Mouse (Mus musculus): ENCODE measurements around the gene Prph2.

Prph2 gene

GRCm38 (mm10) chr17:46920855-46921254 is 10.6 kb downstream of the Prph2 start:
- CTCF ChIA-PET: interaction anchor here (0.6 to 1.4 kb wide), 5 partner anchors 12 to 505 kb away, joined by 3 to 4 read pairs (median 4); no protein-coding TSS in a partner anchor

GRCm38 (mm10) chr17:46926192-46926591 is 15.9 kb downstream of the Prph2 start:
- ChIA-PET POLR2A (interaction anchor here in 3 of 4 experiments (0.6 to 2.4 kb wide), 11 partner anchors 12 to 211 kb away, joined by 3 to 9 read pairs (median 3); partner anchors contain the start of gene Tbcc (in 1 of the 3)), CTCF (interaction anchor here (0.5 to 1.7 kb wide), 10 partner anchors 15 to 1427 kb away, joined by 3 to 6 read pairs (median 4); partner anchors contain the start of gene Ptk7 (in 1 of the 4))

More at GRCm38 (mm10) chr17:46920855-46921254, 10.6 kb downstream of the Prph2 start:
- POLR2A ChIA-PET: interaction anchor here in 3 of 4 experiments (0.8 to 1.5 kb wide), 7 partner anchors 8 to 31 kb away, joined by 3 to 9 read pairs (median 3); partner anchors contain the start of gene Tbcc (in 2 of the 3)

GRCm38 (mm10) chr17:46926941-46927340 is 16.7 kb downstream of the Prph2 start:
- ChIA-PET CTCF (interaction anchor here in 2 of 4 experiments (0.6 to 1.7 kb wide), 5 partner anchors 18 to 643 kb away, joined by 3 to 6 read pairs (median 3); partner anchors contain the start of gene Ptk7 (in 1 of the 2)), POLR2A (interaction anchor here in 3 of 4 experiments (0.6 to 2.4 kb wide), 7 partner anchors 11 to 1575 kb away, joined by 3 to 9 read pairs (median 5); no protein-coding TSS in a partner anchor)

GRCm38 (mm10) chr17:46927781-46928180 is 17.5 kb downstream of the Prph2 start:
- ChIA-PET POLR2A (interaction anchor here in 2 of 4 experiments (0.6 to 1.6 kb wide), 6 partner anchors 10 to 283 kb away, joined by 3 to 5 read pairs (median 4); partner anchors contain the start of genes Prph2 (in 1 of the 2) and Tbcc (in 1 of the 2)), CTCF (interaction anchor here in 1 of 4 experiments (1.7 kb wide), 1 partner anchor 48 kb away, joined by 3 read pairs; no protein-coding TSS in a partner anchor)

- CTCF ChIA-PET: interaction anchor here (0.5 to 1.7 kb wide), 10 partner anchors 11 to 1023 kb away, joined by 3 to 12 read pairs (median 3); no protein-coding TSS in a partner anchor
- POLR2A ChIA-PET: interaction anchor here in 2 of 4 experiments (0.5 to 2.4 kb wide), 20 partner anchors 8 to 1156 kb away, joined by 3 to 10 read pairs (median 4); partner anchors contain the start of genes Prph2 (in 2 of the 2), Cnpy3 (in 1 of the 2) and Tbcc (in 1 of the 2)
Observed at GRCm38 (mm10) chr17:46929277-46929676, 19.0 kb downstream of the Prph2 start.

GRCm38 (mm10) chr17:46929897-46930296 is 19.6 kb downstream of the Prph2 start:
- ChIA-PET POLR2A (interaction anchor here in 3 of 4 experiments (0.5 to 2.4 kb wide), 17 partner anchors 9 to 247 kb away, joined by 3 to 10 read pairs (median 4); partner anchors contain the start of genes Prph2 (in 2 of the 3), 2310039H08Rik (in 1 of the 3), Cnpy3 (in 1 of the 3) and Tbcc (in 1 of the 3)), CTCF (interaction anchor here (0.6 to 1.7 kb wide), 8 partner anchors 10 to 186 kb away, joined by 3 to 9 read pairs (median 3); no protein-coding TSS in a partner anchor)

- POLR2A ChIA-PET: interaction anchor here in 2 of 4 experiments (0.7 to 1.6 kb wide), 5 partner anchors 8 to 63 kb away, joined by 3 to 6 read pairs (median 4); partner anchors contain the start of gene Tbcc (in 1 of the 2)
- CTCF ChIA-PET: interaction anchor here (0.6 to 2.3 kb wide), 32 partner anchors 9 to 549 kb away, joined by 3 to 13 read pairs (median 4); partner anchors contain the start of gene Tbcc (in 1 of the 4)
Observed at GRCm38 (mm10) chr17:46932961-46933360, 22.7 kb downstream of the Prph2 start.

GRCm38 (mm10) chr17:46933557-46934348 is 23.5 kb downstream of the Prph2 start:
- POLR2A ChIA-PET: interaction anchor here (0.6 to 1.6 kb wide), 9 partner anchors 10 to 664 kb away, joined by 3 to 6 read pairs (median 3); no protein-coding TSS in a partner anchor

GRCm38 (mm10) chr17:46940461-46940860 is 30.2 kb downstream of the Prph2 start:
- ChIA-PET CTCF (interaction anchor here in 1 of 4 experiments (0.6 to 1.5 kb wide), 6 partner anchors 11 to 804 kb away, joined by 3 to 9 read pairs (median 4); no protein-coding TSS in a partner anchor), POLR2A (interaction anchor here (0.6 to 1.9 kb wide), 20 partner anchors 8 to 1876 kb away, joined by 3 to 10 read pairs (median 4); partner anchors contain the start of genes Tbcc (in 2 of the 4) and Ppp2r5d (in 1 of the 4))

More at GRCm38 (mm10) chr17:46933557-46934348, 23.5 kb downstream of the Prph2 start:
- CTCF ChIA-PET: interaction anchor here (0.5 to 2.3 kb wide), 52 partner anchors 9 to 1364 kb away, joined by 3 to 13 read pairs (median 4); partner anchors contain the start of genes Tbcc (in 2 of the 4), Klhdc3 (in 1 of the 4) and Prph2 (in 1 of the 4)

DNA sequence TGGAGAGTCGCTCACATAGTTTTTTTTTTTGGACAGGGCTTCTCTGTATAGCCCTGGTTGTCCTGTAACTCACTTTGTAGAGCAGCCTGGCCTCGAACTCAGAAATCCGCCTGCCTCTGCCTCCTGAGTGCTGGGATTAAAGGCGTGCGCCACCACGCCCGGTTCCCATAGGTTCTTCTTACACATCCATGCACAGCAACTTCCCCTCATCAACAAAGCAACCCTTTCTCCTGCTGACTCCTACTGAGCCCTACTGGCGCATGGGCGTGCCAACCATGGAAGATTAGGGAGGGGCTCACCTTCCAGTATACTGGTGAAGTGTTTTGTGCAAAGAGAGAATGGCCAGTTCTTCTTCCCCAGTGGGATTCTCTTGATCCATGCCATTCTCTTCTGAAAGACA is 32.2 kb downstream of the Prph2 start:
- CTCF ChIA-PET: interaction anchor here in 2 of 4 experiments (1.8 to 2.1 kb wide), 2 partner anchors 9 kb away, joined by 6 to 9 read pairs; no protein-coding TSS in a partner anchor

DNA sequence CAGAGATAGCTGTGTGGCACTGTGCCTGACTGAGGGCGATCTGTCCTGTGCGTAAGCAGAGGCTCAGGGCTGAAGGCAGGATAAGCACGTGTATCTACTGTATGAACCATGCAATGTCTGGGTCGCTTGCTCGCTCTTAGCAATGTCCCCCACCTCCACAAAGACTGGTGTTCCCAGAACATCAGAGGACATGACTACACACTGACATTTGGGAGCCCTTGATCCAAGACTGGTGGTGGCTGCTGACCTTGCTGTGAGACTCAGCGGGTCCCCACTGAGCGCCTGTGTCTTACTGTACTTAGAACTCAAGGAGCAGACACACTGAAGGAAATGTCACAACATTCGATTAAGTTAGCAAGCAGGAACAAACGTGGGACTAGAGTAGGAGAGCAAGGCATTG is 36.0 kb downstream of the Prph2 start:
- ChIA-PET POLR2A (no interaction called here), CTCF (interaction anchor here in 1 of 4 experiments (2.1 kb wide), 1 partner anchor 13 kb away, joined by 5 read pairs; no protein-coding TSS in a partner anchor)

More for the DNA sequence above, 32.2 kb downstream of the Prph2 start:
- POLR2A ChIA-PET: interaction anchor here (0.6 to 1.6 kb wide), 5 partner anchors 9 to 170 kb away, joined by 3 to 4 read pairs (median 3); partner anchors contain the start of gene 2310039H08Rik (in 1 of the 4)

DNA sequence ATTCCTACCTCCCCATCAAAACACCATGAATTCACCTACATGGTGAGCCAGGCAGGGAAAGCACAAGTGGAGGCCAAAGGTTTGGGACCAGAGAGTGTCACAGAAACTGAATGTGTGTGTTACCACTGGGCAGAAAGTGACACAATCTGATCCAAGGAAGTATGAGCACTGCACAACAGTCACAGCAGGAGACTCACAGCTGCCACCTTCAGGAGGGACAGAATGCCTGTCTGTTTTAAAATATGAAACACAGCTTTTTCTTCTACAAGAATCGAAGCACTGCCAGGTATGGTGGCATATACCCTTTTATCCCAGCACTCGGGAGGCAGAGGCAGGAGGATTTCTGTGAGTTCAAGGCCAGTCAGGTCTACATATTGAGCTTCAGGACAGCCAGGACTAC is 47.8 kb downstream of the Prph2 start:
- CTCF ChIA-PET: interaction anchor here in 3 of 4 experiments (0.6 to 2.2 kb wide), 10 partner anchors 14 to 237 kb away, joined by 3 to 11 read pairs (median 4); no protein-coding TSS in a partner anchor
- POLR2A ChIA-PET: interaction anchor here in 1 of 4 experiments (0.8 to 3.1 kb wide), 3 partner anchors 11 to 17 kb away, joined by 3 to 10 read pairs (median 5); no protein-coding TSS in a partner anchor

DNA sequence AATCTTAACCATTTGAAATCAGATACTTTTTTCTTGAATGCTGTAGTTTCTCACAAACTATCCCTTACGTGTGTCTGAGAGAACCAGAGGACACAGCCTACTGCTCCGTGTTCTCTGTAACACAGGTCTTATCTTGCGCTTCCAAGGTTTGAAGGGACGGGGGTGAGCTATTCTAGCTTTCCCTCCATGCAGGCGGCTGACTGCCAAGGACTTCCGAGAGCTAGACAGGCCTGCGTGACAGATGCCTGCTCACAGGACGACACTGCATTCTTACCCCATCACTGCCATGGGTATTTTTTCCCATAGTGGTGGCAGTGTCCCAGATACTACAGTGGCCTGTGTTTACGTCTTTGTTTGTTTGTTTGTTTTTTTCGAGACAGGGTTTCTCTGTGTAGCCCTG is 50.0 kb downstream of the Prph2 start:
- ChIA-PET POLR2A (interaction anchor here in 2 of 4 experiments (0.6 to 3.1 kb wide), 3 partner anchors 9 to 111 kb away, joined by 3 to 10 read pairs (median 4); no protein-coding TSS in a partner anchor), CTCF (interaction anchor here in 1 of 4 experiments (1.3 kb wide), 1 partner anchor 26 kb away, joined by 4 read pairs; no protein-coding TSS in a partner anchor)

DNA sequence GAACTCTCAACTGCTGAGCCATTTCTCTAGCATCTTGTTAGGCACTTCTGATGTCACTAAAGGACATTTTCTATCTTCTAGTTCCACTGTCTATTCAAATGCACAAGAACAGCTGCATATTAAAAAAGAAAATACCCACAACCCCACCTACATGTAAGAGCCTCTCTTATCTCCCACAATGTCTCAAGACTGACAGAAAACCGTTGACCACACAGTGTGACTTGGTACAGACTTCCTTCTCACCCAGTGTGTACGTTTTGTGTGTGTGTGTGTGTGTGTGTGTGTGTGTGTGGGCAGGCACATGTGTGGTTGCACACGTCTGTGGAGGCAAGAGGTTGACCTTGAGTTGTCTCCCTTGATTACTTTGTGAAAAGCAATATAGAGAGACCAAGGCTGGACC is 51.9 kb downstream of the Prph2 start:
- ChIA-PET POLR2A (interaction anchor here in 1 of 4 experiments (1.1 kb wide), 1 partner anchor 19 kb away, joined by 3 read pairs; no protein-coding TSS in a partner anchor), CTCF (no interaction called here)

DNA sequence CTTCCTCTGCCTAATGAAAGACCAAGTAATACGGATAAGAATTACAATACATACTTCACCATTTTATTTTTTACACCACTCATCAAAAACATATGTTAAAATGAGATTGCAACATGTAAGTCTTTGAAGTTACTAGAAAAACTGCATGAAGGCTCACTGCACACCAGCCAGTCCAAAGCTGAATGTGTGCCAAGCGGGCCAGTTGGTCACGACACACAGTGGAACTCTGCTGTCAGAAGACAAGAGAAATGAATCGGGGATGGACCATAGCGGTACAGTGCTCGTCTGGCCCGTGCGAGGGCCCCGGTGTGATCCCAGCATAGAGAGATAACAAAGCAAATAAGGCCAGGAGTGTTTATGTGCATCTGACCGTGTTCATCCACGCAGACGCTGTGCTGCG is 52.9 kb downstream of the Prph2 start:
- CTCF ChIA-PET: interaction anchor here in 2 of 4 experiments (0.6 to 1.0 kb wide), 2 partner anchors 12 to 236 kb away, joined by 3 to 4 read pairs; no protein-coding TSS in a partner anchor
- POLR2A ChIA-PET: interaction anchor here in 2 of 4 experiments (1.0 to 1.5 kb wide), 3 partner anchors 12 to 20 kb away, joined by 3 to 4 read pairs (median 4); no protein-coding TSS in a partner anchor

DNA sequence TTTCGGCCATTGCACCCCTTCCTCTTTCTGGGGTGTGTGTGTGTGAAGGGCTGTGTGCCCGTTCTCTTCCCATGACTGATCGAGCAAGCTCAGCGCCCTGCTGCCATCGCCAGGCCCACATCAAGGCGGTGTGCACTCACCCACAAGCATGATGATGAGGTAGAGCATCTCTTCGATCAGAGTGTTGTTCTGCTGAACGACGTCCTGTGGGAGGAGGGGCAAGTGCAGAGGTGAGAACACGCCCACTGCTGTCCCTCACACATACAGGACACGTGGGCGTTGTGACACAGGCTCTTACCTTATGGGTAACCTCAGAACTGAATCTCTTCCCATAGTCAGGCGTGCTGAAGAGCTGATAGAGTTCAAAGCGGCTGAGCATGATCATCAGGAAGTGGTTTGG is 56.6 kb downstream of the Prph2 start:
- ChIA-PET POLR2A (interaction anchor here in 2 of 4 experiments (0.9 to 1.9 kb wide), 2 partner anchors 26 to 77 kb away, joined by 3 to 7 read pairs; partner anchors contain the start of gene Tbcc (in 1 of the 2)), CTCF (interaction anchor here in 3 of 4 experiments (0.6 to 1.3 kb wide), 5 partner anchors 8 to 782 kb away, joined by 3 to 4 read pairs (median 3); no protein-coding TSS in a partner anchor)

- POLR2A ChIA-PET: interaction anchor here in 1 of 4 experiments (0.6 to 1.2 kb wide), 3 partner anchors 32 to 168 kb away, joined by 3 to 5 read pairs (median 3); no protein-coding TSS in a partner anchor
- CTCF ChIA-PET: interaction anchor here in 1 of 4 experiments (0.6 to 0.9 kb wide), 2 partner anchors 14 to 39 kb away, joined by 3 read pairs; no protein-coding TSS in a partner anchor
Observed at GRCm38 (mm10) chr17:46972603-46973002, 62.3 kb downstream of the Prph2 start.

Measured in embryonic stem cell, embryonic (primary cell).